Mouse (Mus musculus): Measurements from ENCODE around the gene Cacna2d3.

The Cacna2d3 gene

DNA sequence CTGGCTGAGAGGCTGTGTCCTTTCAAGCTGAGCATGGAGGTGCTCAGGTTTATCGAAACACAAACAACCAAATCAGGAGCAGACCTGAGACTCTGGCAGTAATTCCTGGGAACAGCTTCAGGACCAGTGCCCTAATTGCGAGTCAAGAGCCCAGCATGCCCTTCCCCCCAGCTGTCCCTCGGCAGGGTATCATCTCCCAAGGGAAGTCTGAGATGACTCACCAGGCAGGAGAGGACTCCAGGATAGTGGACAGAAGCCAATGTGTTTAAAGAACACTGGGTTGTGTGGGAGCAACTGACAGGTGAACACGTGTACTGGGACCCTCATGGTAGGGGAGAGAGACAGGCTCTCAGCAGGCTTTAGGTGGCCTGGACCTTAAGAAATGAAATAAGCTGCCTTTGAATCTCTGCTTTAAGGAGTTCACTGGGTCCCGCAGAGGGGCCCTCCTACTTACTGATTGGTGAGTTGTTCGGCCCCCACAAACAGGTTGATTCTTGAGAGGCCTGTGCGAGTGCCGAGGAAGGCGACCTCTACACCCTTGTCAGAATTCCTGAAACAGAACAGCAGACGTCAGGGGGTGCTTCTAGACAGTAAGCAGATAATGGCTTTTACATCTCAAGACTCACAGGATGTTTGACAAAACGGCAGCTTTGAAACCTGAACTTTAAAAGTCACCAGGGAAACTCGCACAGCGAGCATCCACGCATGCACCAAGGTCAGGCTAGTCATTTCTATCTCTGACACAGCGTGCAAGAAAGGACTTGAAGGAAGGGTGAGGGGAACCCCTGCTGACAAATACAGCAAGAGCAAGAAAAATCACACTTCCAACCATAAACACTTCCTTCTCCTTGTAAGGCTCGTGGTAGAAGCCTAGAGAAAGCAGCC lies 669.5 kb downstream of the Cacna2d3 start:
- DNase-seq: no peak

DNA sequence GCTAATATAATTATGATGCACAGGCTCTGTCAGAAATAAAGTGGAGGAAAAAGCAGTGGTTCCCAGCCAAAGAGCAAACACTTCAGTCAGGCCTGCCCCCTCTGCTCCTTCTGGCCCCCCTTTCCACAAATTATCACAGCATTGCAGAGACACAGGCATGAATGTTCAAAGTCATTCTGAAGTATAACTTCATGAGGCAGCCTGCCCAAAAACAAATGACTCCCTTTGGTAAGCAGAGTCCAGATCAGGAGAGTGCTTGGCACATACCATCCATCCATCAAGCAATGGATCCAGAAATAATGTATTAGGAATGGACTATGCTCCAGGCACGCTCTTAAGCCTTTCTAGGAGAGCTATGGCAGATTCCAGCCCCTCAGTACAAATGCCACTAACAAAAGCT lies 679.3 kb downstream of the Cacna2d3 start:
- DNase-seq: no peak

DNA sequence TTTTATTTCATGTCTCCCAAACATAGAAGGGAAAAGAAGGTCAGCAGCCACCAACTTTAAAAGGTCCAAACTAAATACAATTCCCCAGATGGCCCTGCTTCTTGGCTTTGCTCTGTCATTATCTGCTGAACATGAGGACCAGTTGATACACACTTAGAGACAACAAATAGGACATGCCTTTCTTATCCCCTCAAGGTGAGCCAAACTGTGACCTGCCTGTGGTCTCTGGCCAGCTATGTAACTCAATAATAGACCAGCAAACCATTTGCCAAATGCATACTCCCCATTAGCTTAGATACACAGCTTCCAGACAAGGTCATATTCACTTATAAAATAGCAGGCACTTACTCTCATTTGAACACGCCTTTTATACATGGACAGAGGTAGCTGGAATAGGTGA lies 680.2 kb downstream of the Cacna2d3 start:
- no peak for DNase-seq

DNA sequence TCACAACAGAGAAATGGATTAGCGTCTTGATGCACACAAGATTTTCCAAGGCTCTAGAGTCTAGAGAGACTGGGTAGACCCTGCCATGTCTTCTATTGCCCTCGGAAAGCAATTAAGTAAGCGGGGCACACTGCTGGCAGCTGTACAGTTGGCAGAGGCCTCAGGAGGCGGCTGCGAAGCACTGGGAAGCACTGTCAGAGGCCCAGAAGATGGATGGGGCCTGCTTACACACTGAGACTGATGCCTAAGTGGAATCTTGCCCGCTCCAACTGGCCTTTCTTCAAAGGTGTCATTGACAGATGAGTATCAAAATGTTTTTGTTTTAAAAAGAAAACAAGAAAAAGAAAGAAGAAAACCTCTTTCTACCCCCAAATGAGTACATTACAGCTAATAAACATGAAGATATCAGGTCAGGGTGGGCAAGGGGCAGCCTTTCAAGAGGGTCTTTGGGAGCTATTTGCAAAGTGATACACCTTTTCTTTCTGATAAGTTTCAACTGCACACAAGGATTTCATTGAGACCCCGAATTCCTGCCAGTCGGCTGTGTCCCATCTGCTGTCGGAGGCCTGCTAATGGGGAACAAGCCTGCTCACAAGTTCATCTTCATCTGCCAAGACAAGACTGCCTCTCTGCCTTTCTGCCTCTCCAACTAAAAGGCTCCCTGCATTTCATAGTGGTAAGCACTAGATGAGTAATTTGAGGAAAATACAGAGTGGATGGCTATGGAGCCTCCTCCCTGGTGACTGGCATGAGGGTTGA lies 680.9 kb downstream of the Cacna2d3 start:
- no peak for DNase-seq

DNA sequence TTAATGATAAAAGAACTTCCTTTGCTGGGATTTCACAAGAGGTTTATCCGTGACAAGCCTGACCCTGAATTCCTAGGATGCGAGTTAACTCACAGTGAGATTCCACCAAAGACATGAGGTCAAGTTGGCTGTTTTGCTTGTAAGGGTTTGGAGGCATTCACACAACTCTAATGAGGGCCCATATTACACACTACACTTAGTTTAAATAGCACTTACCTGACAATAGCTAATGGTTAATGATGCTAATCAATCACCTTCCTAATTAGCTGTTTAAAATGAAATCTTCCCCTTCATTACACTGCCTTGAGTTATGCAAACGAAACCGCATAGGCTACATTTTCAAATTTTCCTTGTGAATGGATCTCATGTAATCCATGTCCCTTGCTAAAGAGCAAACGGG lies 683.4 kb downstream of the Cacna2d3 start:
- DNase-seq: no peak

DNA sequence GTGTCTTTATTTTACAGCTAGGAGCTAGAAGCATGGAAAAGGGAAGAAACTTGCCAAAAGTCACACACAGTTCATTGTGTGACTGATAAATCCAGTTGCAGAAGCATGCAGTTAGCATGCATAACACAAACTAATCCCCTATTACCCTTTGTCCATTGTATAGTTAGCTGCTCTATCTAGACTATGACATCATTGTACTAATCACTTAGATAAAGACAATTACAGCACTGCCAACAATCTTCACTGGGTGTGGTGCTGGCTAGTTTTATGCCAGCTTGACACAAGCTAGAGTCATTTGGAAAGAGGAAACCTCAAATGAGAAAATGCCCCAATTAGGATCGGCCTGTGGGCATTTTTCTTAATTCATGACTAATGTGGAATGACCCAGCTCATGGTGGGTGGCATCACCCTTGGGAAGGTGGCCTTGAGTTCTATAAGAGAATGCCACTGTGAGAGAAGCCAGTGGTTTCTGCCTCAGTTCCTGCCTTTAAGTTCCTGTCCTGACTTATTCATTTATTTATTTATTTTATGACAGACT lies 689.7 kb downstream of the Cacna2d3 start:
- DNase-seq: no peak

DNA sequence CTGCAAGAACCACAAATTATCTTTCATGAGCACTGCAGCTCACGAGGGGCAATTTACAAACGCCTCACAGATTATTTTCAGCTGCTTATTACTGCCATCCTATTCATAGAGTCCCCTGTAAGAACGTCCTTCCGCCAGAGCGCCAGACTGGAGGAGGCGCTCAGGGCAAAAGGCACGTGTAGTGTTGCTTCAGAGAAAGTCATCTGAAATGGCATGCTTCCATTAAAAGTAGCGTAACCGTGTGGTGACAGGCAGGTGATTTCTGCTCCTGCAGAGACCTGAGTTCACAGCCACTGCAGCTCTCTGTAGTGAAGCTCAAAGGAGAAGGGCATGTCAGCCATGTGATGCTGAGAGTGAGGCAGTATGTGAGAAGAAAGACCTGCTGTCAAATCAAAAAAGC lies 691.1 kb downstream of the Cacna2d3 start:
- DNase-seq: no peak

DNA sequence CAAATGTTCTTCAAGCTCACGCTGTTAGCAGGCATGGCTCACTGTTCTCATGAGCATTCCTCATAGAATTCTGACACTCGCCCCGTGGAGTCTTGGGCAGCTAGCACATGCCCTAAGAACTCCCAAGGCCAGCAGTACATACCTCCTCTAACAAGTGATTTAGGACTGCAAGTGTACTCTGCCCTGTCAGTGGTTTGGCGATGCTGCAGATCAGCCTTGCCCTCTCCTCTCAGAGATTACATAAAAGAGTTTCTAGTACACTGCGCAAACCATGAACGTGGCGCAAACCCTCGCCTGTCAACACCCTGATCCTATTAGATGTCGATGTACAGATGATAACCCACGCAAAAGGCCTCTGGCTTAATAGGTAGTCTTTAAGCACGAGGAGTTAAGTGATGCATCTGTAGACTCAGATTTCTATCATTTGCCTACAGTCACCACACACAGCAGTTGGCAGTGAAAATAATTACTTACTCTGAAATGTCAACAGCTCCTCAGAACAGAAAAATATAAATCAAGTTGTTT lies 691.7 kb downstream of the Cacna2d3 start:
- DNase-seq: no peak

DNA sequence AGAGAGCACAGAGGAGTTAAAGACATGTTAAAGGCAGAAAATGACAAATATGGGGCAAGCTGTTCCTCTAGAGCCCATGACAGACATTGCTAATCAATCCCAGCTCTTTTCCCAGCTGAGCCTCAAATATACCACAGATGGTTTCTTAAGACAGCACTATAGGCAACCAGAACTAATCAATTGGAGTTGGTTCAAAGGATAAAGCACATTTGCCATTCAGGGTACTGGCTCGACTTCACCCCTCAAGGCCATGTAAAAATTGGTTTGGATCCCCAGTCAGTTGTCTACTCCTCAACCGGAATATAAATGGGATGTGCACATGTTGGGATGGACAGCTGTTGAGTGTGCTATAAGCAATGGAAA lies 692.6 kb downstream of the Cacna2d3 start:
- no peak for DNase-seq

DNA sequence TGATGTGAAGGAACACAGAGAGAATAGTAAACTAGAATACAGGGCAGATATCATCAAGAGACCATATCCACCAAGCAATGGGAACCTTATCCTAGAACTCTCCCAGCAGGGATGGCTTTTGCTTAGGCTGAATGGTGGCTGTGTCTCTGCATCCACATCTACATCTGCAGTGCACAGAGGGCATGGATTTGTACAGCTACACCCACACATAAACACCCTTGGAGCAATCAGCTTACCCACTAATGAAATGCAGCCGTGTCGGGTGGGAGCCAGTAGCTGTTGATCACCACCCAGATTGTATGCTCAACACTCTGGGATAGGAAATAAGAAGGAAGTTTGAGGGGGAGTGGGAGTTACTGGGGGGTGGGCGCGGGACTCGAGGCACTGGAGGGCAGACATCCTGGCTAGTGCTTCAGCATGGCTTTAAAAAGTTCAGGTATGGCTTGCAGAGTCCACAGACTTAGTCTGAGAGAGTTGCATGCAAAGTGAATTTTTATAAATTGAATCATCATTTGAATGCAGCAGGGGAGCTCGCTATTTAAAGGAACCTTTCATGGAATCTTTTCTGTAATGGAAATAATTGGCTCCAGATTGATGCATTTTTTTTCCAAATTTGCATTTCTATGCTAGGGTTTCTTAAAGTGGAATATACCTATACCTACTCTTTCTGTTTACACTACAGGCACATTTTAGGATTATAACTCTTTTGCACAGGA lies 693.1 kb downstream of the Cacna2d3 start:
- DNase-seq: no peak

DNA sequence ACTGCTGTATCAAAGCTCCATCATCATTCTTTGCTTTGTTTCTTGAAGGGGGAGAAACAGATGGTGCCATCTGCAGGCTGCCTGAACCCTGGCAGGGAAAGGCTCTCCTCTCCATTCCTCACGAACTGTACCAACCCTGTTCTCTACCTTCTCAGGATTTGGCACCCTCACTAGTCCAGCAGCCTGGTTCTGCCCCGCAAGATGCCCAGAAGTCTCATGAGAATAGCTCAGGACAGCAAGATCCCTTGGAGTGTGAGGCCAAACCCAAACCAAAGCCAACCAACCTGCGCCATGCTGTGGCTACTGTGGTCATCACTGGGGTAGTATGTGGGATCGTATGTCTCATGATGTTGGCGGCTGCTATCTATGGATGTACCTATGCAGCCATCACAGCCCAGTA lies 694.4 kb downstream of the Cacna2d3 start:
- peak; percentile 75 for DNase-seq

DNA sequence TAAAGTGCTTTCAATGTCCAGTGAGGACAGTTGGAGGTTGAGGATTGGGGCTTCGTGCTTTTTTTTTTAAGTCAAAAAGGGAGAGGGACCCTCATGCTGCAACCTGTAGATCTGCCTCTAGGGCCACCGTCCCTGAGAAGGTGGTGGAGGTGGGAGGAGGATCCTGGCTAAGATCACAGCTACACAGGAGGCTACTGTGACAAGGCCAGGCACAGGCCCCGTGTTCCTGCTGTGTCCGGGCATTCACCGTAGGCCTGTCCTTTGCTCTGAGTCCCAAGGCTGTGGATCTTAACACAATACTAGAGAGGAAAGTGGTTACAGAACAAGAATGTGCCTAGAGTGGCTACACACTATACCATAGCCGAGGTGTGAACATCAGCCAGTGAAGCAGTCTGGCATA lies 696.3 kb downstream of the Cacna2d3 start:
- DNase-seq: no peak

DNA sequence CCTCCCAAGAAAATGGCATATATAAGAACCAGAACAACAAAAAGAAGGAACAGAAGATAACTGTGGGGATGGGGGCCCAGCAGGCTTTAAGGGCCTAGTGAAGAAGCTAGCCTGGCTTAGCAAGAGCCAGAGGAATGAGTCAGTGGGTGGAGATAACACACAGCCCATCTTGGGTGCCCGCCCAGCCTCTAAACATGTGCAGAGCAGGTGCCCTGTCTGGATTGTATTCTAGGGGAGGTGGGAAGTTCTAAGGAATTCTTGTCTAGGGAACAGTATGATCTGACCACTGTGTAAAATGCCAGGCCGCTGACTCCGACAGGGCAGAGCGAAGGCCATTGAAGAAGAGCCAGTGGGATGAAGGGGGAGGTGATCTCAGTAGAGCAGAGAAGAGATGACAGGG lies 698.4 kb downstream of the Cacna2d3 start:
- DNase-seq: no peak

DNA sequence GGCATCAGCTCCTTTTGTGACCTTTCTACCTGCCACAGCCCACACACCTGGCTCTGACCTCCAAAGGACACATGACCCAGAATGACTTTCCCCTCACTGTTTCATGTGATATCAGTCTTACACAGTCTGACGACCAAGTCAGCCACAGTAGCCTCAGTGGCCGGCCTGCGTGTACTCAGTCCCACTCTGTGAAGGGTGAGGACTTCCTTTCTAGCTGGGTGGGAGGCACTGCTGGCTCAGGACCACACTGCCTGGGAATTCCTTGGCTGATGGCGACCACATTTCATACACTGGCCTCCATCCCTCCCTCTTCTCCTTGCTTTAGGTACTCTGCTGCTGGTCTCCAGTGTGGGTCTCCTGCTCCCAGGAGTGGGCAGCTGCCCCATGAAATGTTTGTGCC lies 700.4 kb downstream of the Cacna2d3 start:
- no peak for DNase-seq

DNA sequence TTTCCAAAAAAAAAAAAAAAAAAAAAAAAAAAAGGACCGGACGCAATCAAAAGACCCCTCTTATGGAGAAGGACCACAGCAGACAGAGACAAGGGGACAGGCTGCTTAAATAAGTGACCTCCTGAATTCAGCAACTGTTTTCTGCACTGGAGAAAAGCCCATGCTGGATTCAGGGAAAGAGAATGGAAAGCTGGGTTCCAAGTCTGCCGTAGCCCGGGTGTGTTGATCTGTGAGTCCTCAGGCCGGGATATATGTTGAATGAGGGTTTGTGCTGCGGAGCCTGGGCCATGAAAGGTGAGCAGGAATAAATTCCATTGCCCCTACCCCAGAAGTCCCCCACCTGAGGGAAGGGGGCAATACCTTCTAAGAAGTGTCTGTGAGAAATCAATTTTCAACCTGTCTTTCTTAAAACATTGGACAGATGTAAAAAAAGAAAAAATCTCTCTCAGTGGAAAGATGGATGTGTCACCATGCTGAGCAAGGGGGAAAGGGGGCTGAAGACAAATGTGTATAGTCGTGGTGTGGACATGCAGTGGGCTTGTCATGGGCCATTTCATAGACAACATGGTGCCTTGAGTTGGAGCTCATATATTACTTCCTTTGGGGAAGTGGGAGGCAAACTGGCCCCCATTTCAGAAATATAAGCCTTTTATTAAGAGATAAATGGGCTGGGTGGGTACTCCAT lies 703.2 kb downstream of the Cacna2d3 start:
- DNase-seq: no peak

DNA sequence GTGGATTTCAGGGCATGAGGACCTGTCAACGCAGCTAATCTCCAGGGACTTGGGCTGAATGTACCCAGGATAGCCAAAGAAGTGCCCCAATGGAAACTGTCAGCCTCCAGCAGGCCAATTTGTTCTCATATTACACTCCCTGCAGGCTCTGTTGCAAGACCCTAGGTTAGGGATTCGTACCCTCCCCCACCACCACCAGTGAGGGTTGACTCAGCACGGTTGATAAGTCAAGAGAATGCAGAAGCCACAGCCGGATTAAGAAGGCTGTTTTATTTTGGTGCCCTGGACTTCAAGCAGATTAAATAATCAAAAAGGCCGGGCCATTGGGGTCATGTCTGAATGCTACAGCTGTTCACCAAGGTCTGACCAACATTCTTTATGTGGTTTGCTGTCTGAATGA lies 703.8 kb downstream of the Cacna2d3 start, which contains the start of gene Lrtm1:
TSS of gene Lrtm1 (plus strand) at position 326 of the 400 bp plus-strand sequence.
- no peak for DNase-seq

DNA sequence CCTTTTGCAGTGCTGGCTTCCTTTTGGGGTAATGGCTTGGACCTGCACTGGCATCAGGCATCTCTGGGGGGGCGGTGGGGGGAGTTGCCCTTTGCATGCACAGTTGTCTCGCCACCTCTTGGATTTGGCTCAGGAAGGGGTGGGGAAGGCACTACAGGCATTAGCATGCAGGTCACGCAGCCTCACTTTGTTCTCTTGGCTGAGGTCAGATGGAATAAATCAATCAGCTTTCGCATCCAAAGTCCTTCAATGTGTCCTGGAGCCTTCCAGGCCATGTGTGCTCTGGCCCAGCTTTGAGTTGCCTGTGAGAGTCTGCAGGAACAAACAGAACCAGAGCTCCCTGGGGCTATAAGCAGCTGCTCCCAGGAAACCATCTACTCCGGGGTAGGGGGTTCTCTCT lies 705.8 kb downstream of the Cacna2d3 start:
- DNase-seq: peak; percentile 22

DNA sequence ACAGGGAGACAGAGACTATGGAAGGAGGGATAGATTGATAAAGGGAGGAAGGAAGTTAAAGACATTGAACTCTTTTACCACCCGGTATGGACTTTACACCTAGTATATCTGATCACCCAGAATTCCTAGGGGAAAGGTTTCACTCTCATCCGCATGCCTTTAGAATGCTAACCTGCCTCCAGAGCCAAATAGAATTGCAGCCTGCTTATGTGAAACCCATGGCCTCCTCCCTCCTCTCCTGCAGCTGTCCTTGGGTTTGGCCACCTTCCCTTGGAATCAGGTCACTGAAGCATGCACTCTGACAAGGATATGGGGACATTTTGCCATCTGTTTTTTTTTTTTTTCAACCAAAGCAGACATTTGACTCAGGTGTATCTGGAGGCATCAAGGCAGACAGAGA lies 707.0 kb downstream of the Cacna2d3 start:
- peak; percentile 32 for DNase-seq

DNA sequence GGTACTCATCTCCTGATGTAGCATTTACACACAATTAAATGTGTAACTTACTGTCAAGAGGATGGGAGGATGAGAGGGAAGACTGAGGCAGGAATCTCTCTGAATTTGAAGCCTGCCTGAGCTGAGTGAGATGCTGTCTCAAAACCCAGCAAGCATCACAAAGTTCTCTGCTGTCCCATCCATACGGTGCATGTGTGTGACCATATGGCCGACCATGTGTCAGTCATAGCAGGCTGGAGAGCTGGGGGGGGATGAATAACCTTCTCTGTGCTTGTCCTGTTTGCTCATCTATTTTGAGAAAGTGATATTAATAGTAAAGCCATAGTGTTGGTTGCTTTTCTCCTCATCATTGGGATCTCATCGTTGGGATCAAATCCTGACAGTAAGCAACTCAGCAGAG lies 708.5 kb downstream of the Cacna2d3 start:
- DNase-seq: peak; percentile 28

DNA sequence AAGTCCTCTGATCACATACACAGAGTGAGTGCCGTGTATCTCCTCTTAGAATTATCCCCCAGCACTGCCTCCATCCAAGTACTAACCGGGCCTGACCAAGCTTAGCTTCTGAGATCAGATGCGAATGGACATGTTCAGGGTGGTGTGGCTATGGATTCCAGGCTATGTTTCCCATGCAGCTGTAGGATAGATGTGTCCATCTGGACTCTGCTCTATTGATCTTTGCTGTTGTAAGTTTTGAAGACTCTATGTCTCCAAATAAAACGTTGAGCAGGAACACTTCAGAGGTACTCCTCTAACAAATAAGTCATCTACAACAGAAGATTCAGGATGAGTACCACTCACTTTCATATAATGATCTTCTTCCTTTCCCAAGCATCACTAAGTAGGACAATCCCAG lies 712.0 kb downstream of the Cacna2d3 start:
- DNase-seq: no peak

DNA sequence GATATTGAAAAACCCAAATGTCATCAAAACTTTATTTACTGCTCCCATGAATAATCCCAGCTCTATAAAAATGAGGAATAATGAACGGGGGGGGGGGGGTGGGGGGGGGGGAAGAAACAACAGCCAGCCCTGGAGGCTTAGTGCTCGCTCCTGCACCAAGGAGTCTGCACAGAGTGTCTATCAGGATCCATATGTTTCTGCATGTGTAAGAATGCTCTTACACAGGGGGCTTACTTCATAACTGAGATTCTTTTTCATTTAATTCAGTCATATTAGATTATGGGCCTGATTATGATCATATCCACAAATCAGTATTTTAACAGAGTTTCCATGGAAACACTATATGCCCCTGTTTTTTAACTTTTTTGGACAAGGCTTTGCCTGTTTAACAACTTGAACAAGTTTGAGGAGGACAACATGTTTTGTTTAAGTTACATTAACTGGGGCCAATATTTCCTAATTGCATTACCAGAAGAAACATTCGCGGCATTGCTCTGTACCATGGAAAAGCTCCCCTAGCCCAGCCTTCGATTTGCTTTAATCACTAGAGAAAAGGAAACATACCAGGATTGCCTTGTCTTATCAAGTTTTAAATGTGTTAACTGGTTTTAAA lies 716.3 kb downstream of the Cacna2d3 start:
- DNase-seq: no peak

DNA sequence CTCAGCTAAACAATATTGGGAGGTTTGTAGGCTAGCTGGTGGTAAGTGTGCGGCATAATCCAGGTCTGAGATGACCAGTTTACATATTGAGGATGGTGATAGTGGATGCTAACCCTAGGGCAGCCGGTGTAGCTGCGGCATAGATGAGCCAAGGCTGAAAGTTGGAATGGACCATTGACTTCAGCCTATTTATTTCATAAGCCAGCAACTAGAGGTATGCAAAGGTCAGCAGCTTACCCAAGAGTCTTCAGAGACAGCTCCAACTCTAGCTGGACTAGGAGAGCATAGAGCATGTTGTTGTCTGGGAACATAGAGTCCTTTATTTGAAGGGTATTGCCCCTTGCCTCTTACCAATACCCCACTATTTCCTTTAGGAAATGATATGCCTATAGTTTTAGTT lies 725.1 kb downstream of the Cacna2d3 start:
- no peak for DNase-seq
